Mouse (Mus musculus): ENCODE results near the gene Zfp85. TPM values are rescaled to one million over a fixed set of nuclear protein-coding genes. Genes with fewer than 3 reads are reported as not detected.
"Not testable (repeated sequence)": the region's sequence is repeated elsewhere in the genome, so short reads cannot be mapped to it uniquely, and the experiment has no call there.

Zfp85 gene
- total and polyA plus RNA-seq, 3 experiments, result 0.66 to 3.0 (median 1.7) TPM

DNA sequence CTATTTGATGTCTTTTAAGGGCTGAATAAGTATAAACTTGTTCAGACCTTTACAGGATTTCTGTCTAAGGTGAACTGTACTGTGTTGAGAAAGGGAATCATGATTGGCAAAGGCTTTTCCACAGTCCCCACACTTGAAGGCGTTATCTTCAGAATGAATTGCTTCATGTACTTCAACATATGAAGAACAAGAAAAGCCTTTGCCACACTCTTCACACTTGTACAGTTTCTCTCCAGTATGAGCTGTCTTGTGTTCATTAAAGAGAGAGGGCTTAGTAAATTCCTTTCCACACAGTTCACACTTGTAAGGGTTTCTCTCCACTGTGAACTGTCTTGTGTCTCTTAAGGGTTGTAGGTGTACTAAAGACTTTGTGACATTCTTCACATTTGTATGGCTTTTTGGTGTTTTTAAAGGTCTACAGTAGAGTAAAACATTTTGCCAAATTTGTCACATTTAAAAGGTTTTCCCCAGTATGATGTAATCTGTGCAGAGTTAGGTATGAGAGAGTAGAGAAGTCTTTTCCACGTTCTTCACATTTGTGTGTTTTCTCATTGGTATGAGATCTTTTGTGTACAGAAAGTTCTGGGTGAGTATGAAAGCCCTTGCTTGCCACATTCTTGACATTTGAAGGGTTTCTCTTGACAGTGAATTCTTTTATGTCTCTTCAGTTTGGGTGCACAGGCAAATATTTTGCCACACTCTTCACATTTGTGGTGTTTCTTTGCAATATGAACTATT is 8.2 kb upstream of the Zfp85 start:
- Histone ChIP-seq H3K27ac (no peak overlapping the region), H3K79me2 (replicated peaks; ENCODE audit: control insufficient read depth, insufficient read depth, low read length) (no peaks in the 10 kb centered on the region), H3K27me3 (ENCODE audit: control insufficient read depth, insufficient read depth, low read length) (no peaks in the 10 kb centered on the region), H3K9ac (ENCODE audit: low read depth, low read length) (no peak overlapping the region), H3K4me3 (no peak overlapping the region), H3K4me1 (ENCODE audit: control insufficient read depth, insufficient read depth, low read length) (no peaks in the 10 kb centered on the region), H3K36me3 (ENCODE audit: control insufficient read depth, insufficient read depth, low read length) (no peaks in the 10 kb centered on the region)
- no peak for DNase-seq
- intact Hi-C loops (cut with DNase I), result no loop called here
- TF ChIP-seq POLR2A (IDR thresholded peaks at IDR 0.05; ENCODE audit: insufficient read depth, low read depth, low read length), result no peak
- 82% methylated on average over 2 of the region's 2 CpGs for WGBS

DNA sequence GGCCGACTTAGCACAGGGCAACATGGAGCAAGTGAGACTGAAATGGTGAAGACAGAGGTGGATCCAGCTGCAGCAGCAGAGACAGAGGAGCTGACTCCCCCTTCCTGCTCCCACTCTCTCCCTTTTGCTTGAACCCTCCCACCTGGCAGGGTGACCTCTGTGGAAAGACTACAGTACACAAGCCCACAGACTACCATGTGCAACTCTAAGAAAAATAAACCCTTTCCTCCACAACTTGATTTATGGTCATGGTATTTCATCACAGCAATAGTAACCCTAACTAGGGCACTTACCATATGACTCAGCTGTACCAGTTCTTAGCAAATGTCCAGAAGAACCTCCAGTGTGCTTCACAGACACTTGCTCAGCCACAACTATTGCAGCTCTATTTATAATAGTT is 4.9 kb upstream of the Zfp85 start:
- WGBS, result 65% methylated on average over 1 of the region's 1 CpGs
- Histone ChIP-seq H3K79me2 (replicated peaks; ENCODE audit: control insufficient read depth, insufficient read depth, low read length) (no peaks in the 10 kb centered on the region), H3K4me1 (ENCODE audit: control insufficient read depth, insufficient read depth, low read length) (no peaks in the 10 kb centered on the region), H3K27me3 (ENCODE audit: control insufficient read depth, insufficient read depth, low read length) (no peaks in the 10 kb centered on the region), H3K4me3 (no peak overlapping the region), H3K27ac (no peak overlapping the region), H3K36me3 (ENCODE audit: control insufficient read depth, insufficient read depth, low read length) (no peaks in the 10 kb centered on the region), H3K9ac (ENCODE audit: low read depth, low read length) (no peak overlapping the region)
- no peak for TF ChIP-seq EP300 (IDR thresholded peaks at IDR 0.05; ENCODE audit: insufficient read depth, low read depth, low read length)
- no peak for TF ChIP-seq POLR2A (IDR thresholded peaks at IDR 0.05; ENCODE audit: insufficient read depth, low read depth, low read length)
- no peak for TF ChIP-seq CTCF (IDR thresholded peaks at IDR 0.05)
- intact Hi-C loops (cut with DNase I), result loop anchor here (5.0 to 10.0 kb wide), 3 partner anchors 38 to 258 kb away; partner anchors contain the start of genes Gm26965, Zfp58 and Zfp87
- DNase-seq, result no peak

DNA sequence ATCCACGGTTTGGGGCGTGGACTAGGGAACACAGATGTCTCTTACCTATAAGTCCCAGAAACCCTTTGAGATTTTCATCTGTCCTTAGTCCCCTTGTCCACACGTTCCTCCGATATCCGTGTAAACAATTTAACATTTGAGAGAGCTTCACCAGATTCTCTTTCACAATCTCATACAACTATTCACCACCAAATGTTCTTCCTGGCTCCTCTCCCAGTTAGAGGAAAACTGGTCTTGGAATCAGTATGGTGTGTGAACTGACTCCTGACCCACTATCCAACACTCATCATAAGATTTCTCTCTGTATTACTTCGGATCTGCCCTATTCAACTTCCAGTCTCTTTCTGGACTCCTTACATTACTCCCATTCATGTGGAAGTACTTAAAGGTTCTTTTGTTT is 733 bp upstream of the Zfp85 start:
- Histone ChIP-seq H3K4me3 (no peak overlapping the region), H3K4me1 (ENCODE audit: control insufficient read depth, insufficient read depth, low read length) (no peaks in the 10 kb centered on the region), H3K27me3 (ENCODE audit: control insufficient read depth, insufficient read depth, low read length) (no peaks in the 10 kb centered on the region), H3K36me3 (ENCODE audit: control insufficient read depth, insufficient read depth, low read length) (no peaks in the 10 kb centered on the region), H3K27ac (no peak overlapping the region), H3K9ac (ENCODE audit: low read depth, low read length) (no peak overlapping the region), H3K79me2 (replicated peaks; ENCODE audit: control insufficient read depth, insufficient read depth, low read length) (no peaks in the 10 kb centered on the region)
- DNase-seq, result no peak
- WGBS, result 72% methylated on average over 6 of the region's 6 CpGs
- no peak for TF ChIP-seq POLR2A (IDR thresholded peaks at IDR 0.05; ENCODE audit: insufficient read depth, low read depth, low read length)
- no peak for TF ChIP-seq EP300 (IDR thresholded peaks at IDR 0.05; ENCODE audit: insufficient read depth, low read depth, low read length)
- TF ChIP-seq CTCF (IDR thresholded peaks at IDR 0.05), result no peak
- intact Hi-C loops (cut with DNase I), result loop anchor here (2.0 to 10.0 kb wide), 5 partner anchors 23 to 253 kb away; partner anchors contain the start of genes Gm26965, Zfp273, Zfp493 and Zfp58

DNA sequence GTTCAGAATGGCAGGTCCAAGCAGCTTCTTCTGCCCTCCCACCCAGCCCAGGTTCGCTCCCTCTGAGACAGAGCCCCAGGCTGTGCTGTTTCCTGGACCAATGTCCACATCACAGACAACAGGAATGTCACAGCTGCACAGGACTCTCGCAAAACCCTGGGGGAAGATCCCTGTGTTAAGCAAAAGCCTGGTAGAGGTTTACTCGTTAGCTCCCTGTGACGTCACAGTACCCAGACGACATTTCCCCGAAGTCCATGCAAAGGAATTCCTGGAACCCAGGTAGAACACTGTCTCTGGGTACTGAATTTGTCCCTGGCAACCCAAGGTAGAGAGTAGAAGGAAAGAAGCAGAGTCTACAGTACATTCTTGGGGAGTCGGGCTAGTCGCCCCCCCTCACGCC is 11.1 kb downstream of the Zfp85 start:
- intact Hi-C loops (cut with DNase I), result no loop called here
- H3K4me1 ChIP-seq (ENCODE audit: control insufficient read depth, insufficient read depth, low read length), result no peaks in the 10 kb centered on the region
- H3K36me3 ChIP-seq (ENCODE audit: control insufficient read depth, insufficient read depth, low read length), result no peaks in the 10 kb centered on the region; the same call in 1 of the 2 replicates
- no peak overlapping the region for H3K4me3 ChIP-seq
- no peak for DNase-seq
- H3K9ac ChIP-seq (ENCODE audit: low read depth, low read length), result no peak overlapping the region
- no peak for TF ChIP-seq EP300 (IDR thresholded peaks at IDR 0.05; ENCODE audit: insufficient read depth, low read depth, low read length)
- no peak for TF ChIP-seq POLR2A (IDR thresholded peaks at IDR 0.05; ENCODE audit: insufficient read depth, low read depth, low read length)
- no peak for TF ChIP-seq CTCF (IDR thresholded peaks at IDR 0.05)
- no peak overlapping the region for H3K27ac ChIP-seq
- H3K27me3 ChIP-seq (ENCODE audit: control insufficient read depth, insufficient read depth, low read length), result no peaks in the 10 kb centered on the region
- no peaks in the 10 kb centered on the region for H3K79me2 ChIP-seq (replicated peaks; ENCODE audit: control insufficient read depth, insufficient read depth, low read length)
- WGBS, result 87% methylated on average over 9 of the region's 9 CpGs

DNA sequence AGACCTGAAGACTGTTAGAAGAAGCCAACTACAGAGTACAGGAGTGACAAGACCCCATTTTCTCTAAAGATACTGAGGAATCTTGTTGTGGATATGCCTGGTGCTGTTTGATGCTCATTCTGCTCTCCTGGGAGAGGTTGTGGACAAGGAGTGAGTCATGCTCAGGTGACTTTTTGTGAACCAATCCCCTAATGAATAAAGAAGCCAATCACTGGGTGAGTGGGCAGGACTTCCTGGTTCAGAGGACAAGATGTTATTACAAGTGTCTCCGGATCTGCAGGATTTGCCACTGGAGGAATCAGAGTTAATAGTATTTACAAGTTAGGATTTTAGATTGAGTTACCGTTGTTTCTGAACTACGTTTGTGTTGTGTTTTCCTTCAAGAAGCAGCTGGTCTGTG is 12.1 kb downstream of the Zfp85 start:
- TF ChIP-seq CTCF (IDR thresholded peaks at IDR 0.05), result no peak
- 91% methylated on average over 3 of the region's 3 CpGs for WGBS
- intact Hi-C loops (cut with DNase I), result no loop called here
- Histone ChIP-seq H3K4me1 (ENCODE audit: control insufficient read depth, insufficient read depth, low read length) (no peaks in the 10 kb centered on the region), H3K4me3 (no peak overlapping the region), H3K27ac (no peak overlapping the region), H3K36me3 (ENCODE audit: control insufficient read depth, insufficient read depth, low read length) (no peaks in the 10 kb centered on the region), H3K9ac (ENCODE audit: low read depth, low read length) (no peak overlapping the region), H3K79me2 (replicated peaks; ENCODE audit: control insufficient read depth, insufficient read depth, low read length) (no peaks in the 10 kb centered on the region), H3K27me3 (ENCODE audit: control insufficient read depth, insufficient read depth, low read length) (no peaks in the 10 kb centered on the region)
- DNase-seq, result no peak

DNA sequence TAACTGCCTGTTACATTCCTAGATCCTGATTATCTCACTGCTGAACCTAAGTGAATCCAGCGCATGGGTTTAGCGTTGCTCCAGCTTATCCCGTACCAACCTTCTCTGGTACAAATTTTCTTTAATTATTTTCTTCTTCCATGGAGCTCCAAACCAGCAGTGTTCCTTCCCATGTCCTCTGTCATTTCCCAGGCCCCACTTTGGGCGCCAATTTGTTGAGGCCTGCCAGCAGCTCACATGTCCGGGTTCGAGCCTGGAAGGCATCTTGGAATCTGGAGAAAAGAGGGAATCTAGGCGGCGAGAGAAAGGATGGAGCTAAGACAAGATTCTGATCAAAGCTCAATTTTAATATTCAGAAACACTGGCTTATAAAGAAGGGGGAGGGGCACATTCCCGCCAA is 20.6 kb downstream of the Zfp85 start:
- H3K4me3 ChIP-seq; H3K9ac ChIP-seq (ENCODE audit: low read depth, low read length); DNase-seq; H3K27me3 ChIP-seq (ENCODE audit: control insufficient read depth, insufficient read depth, low read length); H3K36me3 ChIP-seq (ENCODE audit: control insufficient read depth, insufficient read depth, low read length); H3K27ac ChIP-seq; H3K79me2 ChIP-seq (replicated peaks; ENCODE audit: control insufficient read depth, insufficient read depth, low read length); intact Hi-C loops (cut with DNase I); H3K4me1 ChIP-seq (ENCODE audit: control insufficient read depth, insufficient read depth, low read length): not testable (repeated sequence)
- 89% methylated on average over 9 of the region's 9 CpGs for WGBS

Data from heart, adult 2 months (tissue).